Mouse (Mus musculus) spleen, adult 2 months (tissue): ENCODE data around the gene Mycbpap.

ENCODE experiments used
- CTCF ChIP-seq: fragments of 200-500 bp; IDR thresholded peaks from 2 replicates; pipeline ENCODE4 v1.5.1; 2011; ENCODE audit warnings: mild to moderate bottlenecking, inconsistent platforms; ENCODE audit not compliant: insufficient read depth, insufficient read length, insufficient replicate concordance; ENCODE audit errors: extremely low read depth
- POLR2A ChIP-seq: fragments of 200-500 bp; IDR thresholded peaks from 2 replicates; pipeline ENCODE4 v1.6.1; 2011; ENCODE audit warnings: low read depth, low read length, inconsistent platforms

- TF ChIP-seq CTCF (no peak), POLR2A (no peak)
Measured at GRCm38 (mm10) chr11:94521219-94521843, at the start of gene Mycbpap.
